Mouse (Mus musculus) spleen, adult 2 months (tissue): ENCODE results near the gene Epha4. TPM values are rescaled to one million over a fixed set of nuclear protein-coding genes. Genes with fewer than 3 reads are reported as not detected.

Experiments
- DNase-seq, 2 experiments: peaks; one replicate each; pipeline versions ENCODE4 v3.0.0 to v3.0.0-alpha.2; 2012 to 2021; ENCODE audit warnings: low spot score in 2 of 2, low read depth in 1 of 2
- H3K27ac ChIP-seq: fragments of 200-500 bp; 2 replicates; pipeline ENCODE4 v1.5.1; 2012; ENCODE audit warnings: low read length, inconsistent platforms; ENCODE audit not compliant: insufficient read depth
- H3K27me3 ChIP-seq: fragments of 200-500 bp; 2 replicates; pipeline ENCODE4 v1.6.1; 2012; ENCODE audit warnings: mild to moderate bottlenecking, moderate library complexity, low read length, inconsistent platforms; ENCODE audit not compliant: control insufficient read depth, insufficient read depth
- H3K36me3 ChIP-seq: fragments of 200-500 bp; 2 replicates; pipeline ENCODE4 v1.6.1; 2012; ENCODE audit warnings: mild to moderate bottlenecking, low read length, inconsistent platforms; ENCODE audit not compliant: control insufficient read depth, insufficient read depth
- H3K4me1 ChIP-seq: fragments of 200-500 bp; 2 replicates; pipeline ENCODE4 v1.6.1; 2011; ENCODE audit warnings: inconsistent platforms; ENCODE audit not compliant: control insufficient read depth, insufficient read depth, insufficient read length
- H3K4me3 ChIP-seq: fragments of 200-500 bp; 2 replicates; pipeline ENCODE4 v1.5.1; 2011; ENCODE audit warnings: mild to moderate bottlenecking, inconsistent platforms; ENCODE audit not compliant: insufficient read depth, insufficient read length; ENCODE audit errors: extremely low read depth
- CTCF ChIP-seq: fragments of 200-500 bp; IDR thresholded peaks from 2 replicates; pipeline ENCODE4 v1.5.1; 2011; ENCODE audit warnings: mild to moderate bottlenecking, inconsistent platforms; ENCODE audit not compliant: insufficient read depth, insufficient read length, insufficient replicate concordance; ENCODE audit errors: extremely low read depth
- POLR2A ChIP-seq: fragments of 200-500 bp; IDR thresholded peaks from 2 replicates; pipeline ENCODE4 v1.6.1; 2011; ENCODE audit warnings: low read depth, low read length, inconsistent platforms
- WGBS: fragments of 180-500 bp; shearing (Covaris S2); methylation state at CpG from one replicate; pipeline ENCODE4 v1.1.7; 2018; 5-methylcytosine and 5-hydroxymethylcytosine counted together
- polyA plus RNA-seq: library from polyadenylated mRNA; depleted of rRNA; stranded (reverse); fragments of >200 nt; gene quantifications from 2 replicates; pipeline ENCODE4 v1.2.3, GENCODE M21; 2012

Epha4 gene
- polyA plus RNA-seq, 1 experiment: 0.36 TPM

- DNase-seq: no peak
- H3K4me3 ChIP-seq: no peak overlapping the region
- no peaks in the 10 kb centered on the region for H3K36me3 ChIP-seq
- H3K4me1 ChIP-seq: no peaks in the 10 kb centered on the region
- TF ChIP-seq POLR2A: no peak
- no peak for TF ChIP-seq CTCF
- no peak overlapping the region for H3K27ac ChIP-seq
- H3K27me3 ChIP-seq: no peaks in the 10 kb centered on the region
- 50% methylated on average over 9 of the region's 9 CpGs for WGBS
These were observed 107.5 kb downstream of the Epha4 start for GRCm38 (mm10) chr1:77407417-77407816.

- H3K27ac ChIP-seq: no peak overlapping the region
- TF ChIP-seq POLR2A (no peak), CTCF (no peak)
- no peak overlapping the region for H3K4me3 ChIP-seq
- no peaks in the 10 kb centered on the region for H3K36me3 ChIP-seq
- no peaks in the 10 kb centered on the region for H3K27me3 ChIP-seq
- WGBS: 90% methylated on average over 9 of the region's 9 CpGs
- no peaks in the 10 kb centered on the region for H3K4me1 ChIP-seq
- no peak for DNase-seq
These were observed 108.3 kb downstream of the Epha4 start for GRCm38 (mm10) chr1:77406631-77407030.

- Histone ChIP-seq H3K27ac (no peak overlapping the region), H3K36me3 (no peaks in the 10 kb centered on the region), H3K4me3 (no peak overlapping the region), H3K4me1 (no peaks in the 10 kb centered on the region), H3K27me3 (no peaks in the 10 kb centered on the region)
- DNase-seq: no peak
- 84% methylated on average over 10 of the region's 10 CpGs for WGBS
- no peak for TF ChIP-seq POLR2A
- no peak for TF ChIP-seq CTCF
These were observed 110.4 kb downstream of the Epha4 start for GRCm38 (mm10) chr1:77404537-77404936.

- 96% methylated on average over 4 of the region's 4 CpGs for WGBS
- no peak for DNase-seq
- Histone ChIP-seq H3K27ac (no peak overlapping the region), H3K4me3 (no peak overlapping the region), H3K27me3 (no peaks in the 10 kb centered on the region), H3K36me3 (no peaks in the 10 kb centered on the region), H3K4me1 (no peaks in the 10 kb centered on the region)
- TF ChIP-seq CTCF (no peak), POLR2A (no peak)
These were observed 111.9 kb downstream of the Epha4 start for GRCm38 (mm10) chr1:77402942-77403341.

- Histone ChIP-seq H3K27me3 (no peaks in the 10 kb centered on the region), H3K27ac (no peak overlapping the region), H3K4me1 (no peaks in the 10 kb centered on the region), H3K36me3 (no peaks in the 10 kb centered on the region), H3K4me3 (no peak overlapping the region)
- no peak for TF ChIP-seq CTCF
- no peak for TF ChIP-seq POLR2A
- 43% methylated on average over 1 of the region's 1 CpGs for WGBS
- DNase-seq: no peak
These were observed 113.4 kb downstream of the Epha4 start for GRCm38 (mm10) chr1:77401465-77401864.

- DNase-seq: no peak
- no peaks in the 10 kb centered on the region for H3K36me3 ChIP-seq
- no peak overlapping the region for H3K27ac ChIP-seq
- TF ChIP-seq POLR2A: no peak
- TF ChIP-seq CTCF: no peak
- WGBS: 93% methylated on average over 6 of the region's 6 CpGs
- H3K4me1 ChIP-seq: no peaks in the 10 kb centered on the region
- H3K4me3 ChIP-seq: no peak overlapping the region
- no peaks in the 10 kb centered on the region for H3K27me3 ChIP-seq
These were observed 123.3 kb downstream of the Epha4 start for GRCm38 (mm10) chr1:77391590-77391989.

- Histone ChIP-seq H3K27ac (no peak overlapping the region), H3K27me3 (no peaks in the 10 kb centered on the region), H3K4me3 (no peak overlapping the region), H3K36me3 (no peaks in the 10 kb centered on the region), H3K4me1 (no peaks in the 10 kb centered on the region)
- TF ChIP-seq POLR2A: no peak
- no peak for TF ChIP-seq CTCF
- DNase-seq: no peak
- 92% methylated on average over 2 of the region's 2 CpGs for WGBS
These were observed 125.8 kb downstream of the Epha4 start for GRCm38 (mm10) chr1:77389069-77389468.

- Histone ChIP-seq H3K4me1 (no peaks in the 10 kb centered on the region), H3K27me3 (no peaks in the 10 kb centered on the region), H3K27ac (no peak overlapping the region), H3K4me3 (no peak overlapping the region), H3K36me3 (no peaks in the 10 kb centered on the region)
- TF ChIP-seq POLR2A: no peak
- TF ChIP-seq CTCF: no peak
- WGBS: 80% methylated on average over 4 of the region's 4 CpGs
- DNase-seq: no peak
These were observed 126.3 kb downstream of the Epha4 start for GRCm38 (mm10) chr1:77388556-77388955.
